Mouse (Mus musculus) olfactory bulb, adult 2 months (tissue): ENCODE data around the gene Cabp2.
"Not testable (repeated sequence)": the region's sequence is repeated elsewhere in the genome, so short reads cannot be mapped to it uniquely, and the experiment has no call there.

Source experiments
- CTCF ChIP-seq: fragments of 200-500 bp; IDR thresholded peaks from 2 replicates; pipeline ENCODE4 v1.5.1; 2012; ENCODE audit warnings: low read depth, mild to moderate bottlenecking, low read length, moderate library complexity; ENCODE audit not compliant: insufficient read depth
- POLR2A ChIP-seq: fragments of 200-500 bp; IDR thresholded peaks from 2 replicates; pipeline ENCODE4 v1.6.1; 2012; ENCODE audit warnings: mild to moderate bottlenecking, low read depth, low read length, moderate library complexity; ENCODE audit not compliant: insufficient read depth

- not testable (repeated sequence) for TF ChIP-seq POLR2A, CTCF
Observed at GRCm38 (mm10) chr19:4135963-4136345, 54.6 kb downstream of the Cabp2 start.
